Mouse (Mus musculus): ENCODE measurements around the gene Klhdc8a. TPM values are rescaled to one million over a fixed set of nuclear protein-coding genes. Genes with fewer than 3 reads are reported as not detected.

The Klhdc8a gene
- polyA plus RNA-seq, 1 experiment from 2014 or later = 2.5 TPM

DNA sequence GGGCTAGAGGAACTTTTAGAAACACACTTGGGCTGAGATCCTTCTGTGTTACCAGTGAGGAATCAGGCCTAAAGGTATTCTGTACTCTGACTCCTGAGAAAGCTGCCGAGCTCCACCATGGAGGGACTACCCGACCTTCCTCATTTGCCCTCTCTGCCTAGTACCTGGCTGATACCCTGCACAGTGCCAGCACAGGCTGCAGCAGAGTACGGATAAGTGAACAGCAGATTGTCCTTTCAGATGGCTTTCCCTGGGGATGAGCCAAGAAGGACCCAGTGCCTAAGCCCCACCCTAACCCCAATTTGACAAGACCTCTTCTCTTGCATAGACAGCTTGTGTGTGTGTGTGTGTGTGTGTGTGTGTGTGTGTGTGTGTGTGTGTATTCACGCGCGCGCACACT, 10.2 kb downstream of the Klhdc8a start:
- Histone ChIP-seq H3K9me3 (ENCODE audit: control insufficient read depth, low read length) (no peaks in the 10 kb centered on the region), H3K9ac (ENCODE audit: low read length) (no peak overlapping the region), H3K4me2 (ENCODE audit: low read depth) (no peak overlapping the region), H3K4me1 (ENCODE audit: control insufficient read depth, insufficient read depth, low read length) (peaks cover 10% of the 10 kb centered on the region), H3K27ac (ENCODE audit: low read depth, low read length) (no peak overlapping the region), H3K27me3 (ENCODE audit: control insufficient read depth, insufficient read depth, low read length) (no peaks in the 10 kb centered on the region), H3K4me3 (ENCODE audit: low read depth, low read length) (no peak overlapping the region), H3K36me3 (ENCODE audit: control insufficient read depth, insufficient read depth, low read length) (no peaks in the 10 kb centered on the region)
- ATAC-seq (ENCODE audit: insufficient read depth, low FRiP score, low TSS enrichment) = no peak
- 88% methylated on average over 7 of the region's 7 CpGs for WGBS
- no peak for DNase-seq (ENCODE audit: low spot score)

DNA sequence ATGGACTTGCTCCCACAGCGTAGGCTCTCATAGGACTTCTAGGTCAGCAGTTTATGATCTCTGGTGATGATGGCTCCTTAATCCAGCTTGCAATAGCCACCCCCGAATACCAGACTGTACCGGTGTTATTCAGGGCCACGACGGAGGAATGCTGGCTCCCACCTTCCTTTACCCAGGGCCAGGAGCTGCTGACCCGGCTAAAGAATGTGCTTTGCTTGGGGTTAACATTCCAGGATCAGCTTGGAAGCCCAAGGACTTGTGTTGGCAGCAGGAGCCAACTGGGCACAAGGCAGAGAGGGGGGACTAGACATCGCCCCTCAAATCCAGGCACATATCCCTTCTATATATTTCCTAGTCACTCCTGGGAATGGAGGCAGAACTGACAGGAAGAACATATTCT, 12.3 kb downstream of the Klhdc8a start:
- Histone ChIP-seq H3K4me2 (ENCODE audit: low read depth) (no peak overlapping the region), H3K27ac (ENCODE audit: low read depth, low read length) (no peak overlapping the region), H3K4me1 (ENCODE audit: control insufficient read depth, insufficient read depth, low read length) (peaks cover 2% of the 10 kb centered on the region; the same call in 1 of the 2 replicates), H3K36me3 (ENCODE audit: control insufficient read depth, insufficient read depth, low read length) (no peaks in the 10 kb centered on the region), H3K27me3 (ENCODE audit: control insufficient read depth, insufficient read depth, low read length) (no peaks in the 10 kb centered on the region), H3K9ac (ENCODE audit: low read length) (no peak overlapping the region), H3K9me3 (ENCODE audit: control insufficient read depth, low read length) (no peaks in the 10 kb centered on the region), H3K4me3 (ENCODE audit: low read depth, low read length) (no peak overlapping the region)
- ATAC-seq (ENCODE audit: insufficient read depth, low FRiP score, low TSS enrichment) = no peak
- DNase-seq (ENCODE audit: low spot score) = no peak
- WGBS = 73% methylated on average over 7 of the region's 7 CpGs

DNA sequence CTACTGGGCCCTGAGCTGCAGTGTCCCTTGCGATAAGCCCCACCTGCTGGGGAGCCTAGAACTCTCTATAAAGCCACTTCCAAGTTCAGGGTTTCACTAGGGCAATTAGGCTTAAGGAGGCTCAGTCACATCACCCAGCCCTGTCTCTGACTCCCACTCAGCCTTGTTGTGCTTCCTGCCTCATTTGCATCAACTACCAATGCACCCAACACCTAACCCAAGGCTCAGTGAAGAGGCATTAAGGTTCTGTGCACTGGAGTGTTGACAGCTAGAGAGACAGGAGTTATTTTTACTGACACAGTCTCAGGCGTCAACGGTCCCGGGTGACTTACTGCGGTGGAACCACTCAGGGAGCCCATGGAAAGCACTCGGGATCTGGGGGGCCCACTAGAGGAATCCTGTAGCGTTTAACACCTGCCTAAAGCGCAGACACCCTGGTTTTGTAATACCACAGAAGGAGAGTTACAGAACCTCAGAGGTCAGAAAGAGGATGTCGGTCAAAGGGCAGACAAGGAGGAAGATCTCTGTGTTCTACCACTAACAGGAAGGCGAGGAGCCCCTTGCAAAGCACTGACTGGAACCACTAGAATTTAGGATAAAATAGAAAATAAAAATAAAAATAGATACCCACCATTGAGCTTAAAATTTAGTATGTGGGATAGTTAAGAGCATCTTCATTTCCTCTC, 12.9 kb downstream of the Klhdc8a start:
- Histone ChIP-seq H3K9ac (ENCODE audit: low read length) (no peak overlapping the region), H3K4me2 (ENCODE audit: low read depth) (no peak overlapping the region), H3K4me1 (ENCODE audit: control insufficient read depth, insufficient read depth, low read length) (no peaks in the 10 kb centered on the region; the same call in 1 of the 2 replicates), H3K27ac (ENCODE audit: low read depth, low read length) (no peak overlapping the region), H3K4me3 (ENCODE audit: low read depth, low read length) (no peak overlapping the region), H3K36me3 (ENCODE audit: control insufficient read depth, insufficient read depth, low read length) (no peaks in the 10 kb centered on the region), H3K9me3 (ENCODE audit: control insufficient read depth, low read length) (no peaks in the 10 kb centered on the region), H3K27me3 (ENCODE audit: control insufficient read depth, insufficient read depth, low read length) (no peaks in the 10 kb centered on the region)
- no peak for ATAC-seq (ENCODE audit: insufficient read depth, low FRiP score, low TSS enrichment)
- WGBS = 69% methylated on average over 10 of the region's 10 CpGs
- DNase-seq (ENCODE audit: low spot score) = no peak

DNA sequence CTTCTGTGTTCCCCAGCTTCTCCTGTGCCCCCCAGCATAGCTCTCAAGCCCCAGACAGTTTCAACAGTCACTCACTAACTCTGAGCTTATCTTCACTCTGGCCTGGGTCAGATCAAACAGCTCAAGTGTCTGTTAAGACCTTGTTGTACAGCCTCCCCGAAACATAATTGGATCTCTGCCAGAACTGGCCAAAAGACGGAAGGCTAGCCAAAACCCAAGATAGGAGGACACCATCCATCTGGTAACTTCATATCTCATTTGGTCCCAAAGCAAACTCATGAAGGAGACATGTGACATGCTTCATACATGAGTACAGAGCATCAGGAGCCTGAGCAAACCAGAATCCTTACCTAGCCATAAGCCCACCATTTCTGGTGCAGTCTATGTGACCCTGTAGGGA, 13.6 kb downstream of the Klhdc8a start:
- ATAC-seq (ENCODE audit: insufficient read depth, low FRiP score, low TSS enrichment) (no peak), DNase-seq (ENCODE audit: low spot score) (no peak)
- Histone ChIP-seq H3K27ac (ENCODE audit: low read depth, low read length) (no peak overlapping the region), H3K9me3 (ENCODE audit: control insufficient read depth, low read length) (no peaks in the 10 kb centered on the region), H3K4me1 (ENCODE audit: control insufficient read depth, insufficient read depth, low read length) (peaks cover 1% of the 10 kb centered on the region), H3K4me2 (ENCODE audit: low read depth) (no peak overlapping the region), H3K4me3 (ENCODE audit: low read depth, low read length) (no peak overlapping the region), H3K9ac (ENCODE audit: low read length) (no peak overlapping the region), H3K36me3 (ENCODE audit: control insufficient read depth, insufficient read depth, low read length) (no peaks in the 10 kb centered on the region), H3K27me3 (ENCODE audit: control insufficient read depth, insufficient read depth, low read length) (no peaks in the 10 kb centered on the region)
- WGBS = 91% methylated on average over 2 of the region's 2 CpGs

DNA sequence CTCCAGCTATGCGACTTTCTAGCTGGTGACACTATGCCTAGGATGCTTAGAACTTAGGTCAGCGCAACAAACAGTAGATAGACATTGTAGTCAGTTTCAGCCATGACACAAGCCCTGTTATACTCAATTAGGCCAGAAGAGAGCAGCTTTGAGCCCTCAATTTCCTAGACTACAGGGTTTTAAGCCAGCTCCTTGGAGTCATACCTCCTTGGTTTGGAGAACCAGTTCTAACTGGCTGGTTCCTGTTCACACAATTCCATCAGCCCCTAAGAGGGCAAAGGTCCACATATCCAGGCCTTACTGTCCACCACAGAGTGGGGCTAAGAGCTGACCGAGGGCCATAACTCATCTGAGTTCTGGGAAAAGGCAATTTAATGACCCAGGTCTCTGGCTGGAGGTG, 14.3 kb downstream of the Klhdc8a start:
- Histone ChIP-seq H3K4me3 (ENCODE audit: low read depth, low read length) (no peak overlapping the region), H3K9me3 (ENCODE audit: control insufficient read depth, low read length) (no peaks in the 10 kb centered on the region), H3K36me3 (ENCODE audit: control insufficient read depth, insufficient read depth, low read length) (no peaks in the 10 kb centered on the region), H3K27ac (ENCODE audit: low read depth, low read length) (no peak overlapping the region), H3K4me2 (ENCODE audit: low read depth) (no peak overlapping the region), H3K4me1 (ENCODE audit: control insufficient read depth, insufficient read depth, low read length) (peaks cover 6% of the 10 kb centered on the region), H3K9ac (ENCODE audit: low read length) (no peak overlapping the region), H3K27me3 (ENCODE audit: control insufficient read depth, insufficient read depth, low read length) (no peaks in the 10 kb centered on the region)
- 56% methylated on average over 3 of the region's 3 CpGs for WGBS
- ATAC-seq (ENCODE audit: insufficient read depth, low FRiP score, low TSS enrichment) = 0 out of 2 replicates have a peak, but pooled peaks have one; percentile 29
- DNase-seq (ENCODE audit: low spot score) = peak; percentile 62

DNA sequence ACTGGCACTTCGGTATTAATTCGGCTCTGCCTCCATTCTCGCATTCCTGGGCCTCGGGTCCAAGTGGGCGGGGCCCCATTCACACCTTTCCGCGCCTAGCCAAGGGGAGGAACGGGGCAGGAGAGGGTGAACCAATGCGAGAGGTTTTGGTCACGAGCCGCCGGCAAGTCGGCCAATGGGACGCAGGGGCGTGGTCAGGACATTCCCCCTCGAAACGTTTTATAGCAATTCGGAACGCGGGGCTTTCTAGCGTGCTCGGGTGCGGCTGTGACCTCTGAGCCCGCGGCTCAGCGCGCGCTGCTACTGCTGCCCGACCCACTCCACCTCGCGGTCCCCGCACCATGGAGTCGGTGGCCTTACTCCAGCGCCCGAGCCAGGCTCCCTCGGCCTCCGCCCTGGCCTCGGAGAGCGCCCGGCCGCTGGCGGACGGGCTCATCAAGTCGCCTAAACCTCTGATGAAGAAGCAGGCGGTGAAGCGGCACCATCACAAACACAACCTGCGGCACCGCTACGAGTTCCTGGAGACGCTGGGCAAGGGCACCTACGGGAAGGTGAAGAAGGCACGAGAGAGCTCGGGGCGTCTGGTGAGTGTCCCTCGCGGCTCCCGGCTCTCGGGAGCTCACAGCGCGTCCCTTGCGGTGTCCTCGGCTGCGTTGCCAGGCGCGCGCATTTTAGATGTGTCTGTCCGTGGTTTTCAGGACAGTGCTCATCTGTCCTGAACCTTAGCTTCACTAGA, 17.6 kb downstream of the Klhdc8a start, which contains the start of gene Nuak2:
Gene Nuak2, plus strand, starts transcription at position 238 of the 736 bp plus-strand sequence.
- WGBS = under 1% methylated on average over 67 of the region's 67 CpGs
- Histone ChIP-seq H3K9ac (ENCODE audit: low read length) (peak within 1 kb of the TSS; percentile 73), H3K4me3 (ENCODE audit: low read depth, low read length) (peak within 1 kb of the TSS; percentile 57), H3K9me3 (ENCODE audit: control insufficient read depth, low read length) (no peaks in the 10 kb centered on the region), H3K27me3 (ENCODE audit: control insufficient read depth, insufficient read depth, low read length) (no peaks in the 10 kb centered on the region), H3K4me2 (ENCODE audit: low read depth) (peak within 1 kb of the TSS; percentile 73), H3K27ac (ENCODE audit: low read depth, low read length) (no peak within 1 kb of the TSS), H3K36me3 (ENCODE audit: control insufficient read depth, insufficient read depth, low read length) (no peaks in the 10 kb centered on the region), H3K4me1 (ENCODE audit: control insufficient read depth, insufficient read depth, low read length) (peaks cover 29% of the 10 kb centered on the region)
- peak; percentile 85 for ATAC-seq (ENCODE audit: insufficient read depth, low FRiP score, low TSS enrichment)
- peak; percentile 91 for DNase-seq (ENCODE audit: low spot score)

DNA sequence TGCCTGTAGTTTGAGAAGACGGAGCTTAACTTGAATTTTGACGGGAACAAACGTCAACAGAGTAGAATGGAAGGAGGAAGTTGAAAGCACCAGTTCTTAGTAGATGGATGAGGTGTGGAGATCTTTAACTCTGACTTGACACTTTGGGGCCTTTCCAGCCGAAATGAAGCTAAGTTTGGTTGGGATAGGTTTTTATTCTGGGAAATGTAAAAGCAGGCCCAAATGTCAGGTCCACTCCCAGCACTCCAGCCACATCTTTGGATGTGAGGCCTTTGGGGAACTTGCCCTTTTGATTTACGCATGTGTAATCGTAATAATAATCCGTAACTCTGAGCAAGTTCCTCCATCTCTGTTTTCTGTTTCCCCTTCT, 18.2 kb downstream of the Klhdc8a start:
- H3K36me3 ChIP-seq (ENCODE audit: control insufficient read depth, insufficient read depth, low read length) = no peaks in the 10 kb centered on the region
- H3K27me3 ChIP-seq (ENCODE audit: control insufficient read depth, insufficient read depth, low read length) = no peaks in the 10 kb centered on the region
- peak overlapping the region; percentile 73 for H3K4me2 ChIP-seq (ENCODE audit: low read depth)
- WGBS = 24% methylated on average over 7 of the region's 7 CpGs
- H3K4me1 ChIP-seq (ENCODE audit: control insufficient read depth, insufficient read depth, low read length) = peaks cover 34% of the 10 kb centered on the region
- H3K9ac ChIP-seq (ENCODE audit: low read length) = peak overlapping the region; percentile 73
- no peaks in the 10 kb centered on the region for H3K9me3 ChIP-seq (ENCODE audit: control insufficient read depth, low read length)
- DNase-seq (ENCODE audit: low spot score) (no peak), ATAC-seq (ENCODE audit: insufficient read depth, low FRiP score, low TSS enrichment) (no peak)
- peak overlapping the region; percentile 57 for H3K4me3 ChIP-seq (ENCODE audit: low read depth, low read length)
- H3K27ac ChIP-seq (ENCODE audit: low read depth, low read length) = no peak overlapping the region

DNA sequence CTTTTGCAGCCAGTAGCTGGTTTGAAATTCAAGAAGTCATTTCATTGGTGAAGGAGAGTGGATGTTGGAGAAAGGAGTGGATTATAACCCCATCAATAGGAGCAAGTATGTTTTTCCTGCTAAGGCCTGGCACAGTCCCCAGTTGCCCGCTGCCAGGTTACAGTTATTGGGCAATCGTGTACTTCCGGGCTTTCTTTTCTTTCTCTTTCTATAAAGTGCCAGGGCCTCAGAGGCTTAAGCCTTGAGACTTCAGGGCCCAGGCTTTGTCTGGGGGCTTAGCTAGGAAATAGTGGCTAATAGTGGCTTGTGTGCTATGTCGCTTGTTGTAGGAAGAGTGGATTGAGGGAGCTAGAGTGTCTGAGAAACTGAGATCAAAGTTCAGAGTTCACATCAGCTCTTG, 19.0 kb downstream of the Klhdc8a start:
- peak overlapping the region; percentile 57 for H3K4me3 ChIP-seq (ENCODE audit: low read depth, low read length)
- H3K4me2 ChIP-seq (ENCODE audit: low read depth) = peak overlapping the region; percentile 73
- H3K36me3 ChIP-seq (ENCODE audit: control insufficient read depth, insufficient read depth, low read length) = no peaks in the 10 kb centered on the region
- peaks cover 42% of the 10 kb centered on the region for H3K4me1 ChIP-seq (ENCODE audit: control insufficient read depth, insufficient read depth, low read length)
- WGBS = 41% methylated on average over 4 of the region's 4 CpGs
- H3K27me3 ChIP-seq (ENCODE audit: control insufficient read depth, insufficient read depth, low read length) = no peaks in the 10 kb centered on the region
- H3K9me3 ChIP-seq (ENCODE audit: control insufficient read depth, low read length) = no peaks in the 10 kb centered on the region
- peak overlapping the region; percentile 73 for H3K9ac ChIP-seq (ENCODE audit: low read length)
- ATAC-seq (ENCODE audit: insufficient read depth, low FRiP score, low TSS enrichment) (no peak), DNase-seq (ENCODE audit: low spot score) (no peak)
- no peak overlapping the region for H3K27ac ChIP-seq (ENCODE audit: low read depth, low read length)
